Mouse (Mus musculus): ENCODE measurements around the gene Slc25a26. TPM values are rescaled to one million over a fixed set of nuclear protein-coding genes. Genes with fewer than 3 reads are reported as not detected.

Gene Slc25a26
- polyA plus RNA-seq, 1 experiment from 2014 or later, result 12.9 TPM

GRCm38 (mm10) chr6:94532086-94532485 is 32.0 kb downstream of the Slc25a26 start:
- no peaks in the 10 kb centered on the region for H3K9me3 ChIP-seq
- H3K27ac ChIP-seq (replicated peaks), result no peak overlapping the region
- 68% methylated on average over 4 of the region's 4 CpGs for WGBS
- H3K27me3 ChIP-seq (replicated peaks), result no peaks in the 10 kb centered on the region
- no peak overlapping the region for H3K9ac ChIP-seq
- no peak overlapping the region for H3K4me3 ChIP-seq
- peaks cover 6% of the 10 kb centered on the region for H3K4me1 ChIP-seq
- no peak for ATAC-seq (ENCODE audit: extremely low read depth, insufficient number of reproducible peaks, low FRiP score, low TSS enrichment)
- peaks cover 7% of the 10 kb centered on the region; the same call in 1 of the 2 replicates for H3K36me3 ChIP-seq
- H3K4me2 ChIP-seq, result no peak overlapping the region

- no peaks in the 10 kb centered on the region for H3K27me3 ChIP-seq (replicated peaks)
- H3K9ac ChIP-seq, result no peak overlapping the region
- H3K4me1 ChIP-seq, result no peaks in the 10 kb centered on the region; the same call in 1 of the 2 replicates
- H3K4me2 ChIP-seq, result no peak overlapping the region
- 66% methylated on average over 8 of the region's 8 CpGs for WGBS
- H3K36me3 ChIP-seq, result peaks cover 7% of the 10 kb centered on the region; the same call in 1 of the 2 replicates
- H3K4me3 ChIP-seq, result no peak overlapping the region
- no peak for ATAC-seq (ENCODE audit: extremely low read depth, insufficient number of reproducible peaks, low FRiP score, low TSS enrichment)
- no peak overlapping the region for H3K27ac ChIP-seq (replicated peaks)
- no peaks in the 10 kb centered on the region for H3K9me3 ChIP-seq
These were observed 36.3 kb downstream of the Slc25a26 start for GRCm38 (mm10) chr6:94536478-94536877.

- 81% methylated on average over 1 of the region's 1 CpGs for WGBS
- Histone ChIP-seq H3K36me3 (peaks cover 7% of the 10 kb centered on the region; the same call in 1 of the 2 replicates), H3K9me3 (no peaks in the 10 kb centered on the region), H3K4me3 (no peak overlapping the region), H3K4me1 (no peaks in the 10 kb centered on the region; the same call in 1 of the 2 replicates), H3K27me3 (replicated peaks) (no peaks in the 10 kb centered on the region), H3K4me2 (no peak overlapping the region), H3K9ac (no peak overlapping the region), H3K27ac (replicated peaks) (no peak overlapping the region)
- no peak for ATAC-seq (ENCODE audit: extremely low read depth, insufficient number of reproducible peaks, low FRiP score, low TSS enrichment)
These were observed 37.5 kb downstream of the Slc25a26 start for GRCm38 (mm10) chr6:94537652-94538051.

- Histone ChIP-seq H3K9me3 (no peaks in the 10 kb centered on the region), H3K27ac (replicated peaks) (no peak overlapping the region), H3K27me3 (replicated peaks) (no peaks in the 10 kb centered on the region), H3K4me1 (no peaks in the 10 kb centered on the region; the same call in 1 of the 2 replicates), H3K4me3 (no peak overlapping the region), H3K36me3 (peaks cover 7% of the 10 kb centered on the region; the same call in 1 of the 2 replicates), H3K4me2 (no peak overlapping the region), H3K9ac (no peak overlapping the region)
- ATAC-seq (ENCODE audit: extremely low read depth, insufficient number of reproducible peaks, low FRiP score, low TSS enrichment), result no peak
- WGBS, result 55% methylated on average over 3 of the region's 3 CpGs
These were observed 40.0 kb downstream of the Slc25a26 start for GRCm38 (mm10) chr6:94540090-94540489.

- Histone ChIP-seq H3K27ac (replicated peaks) (no peak overlapping the region), H3K4me1 (no peaks in the 10 kb centered on the region; the same call in 1 of the 2 replicates), H3K4me3 (no peak overlapping the region), H3K4me2 (no peak overlapping the region), H3K9me3 (no peaks in the 10 kb centered on the region), H3K9ac (no peak overlapping the region), H3K36me3 (peaks cover 6% of the 10 kb centered on the region; the same call in 1 of the 2 replicates), H3K27me3 (replicated peaks) (no peaks in the 10 kb centered on the region)
- no peak for ATAC-seq (ENCODE audit: extremely low read depth, insufficient number of reproducible peaks, low FRiP score, low TSS enrichment)
- WGBS, result 75% methylated on average over 4 of the region's 4 CpGs
These were observed 40.5 kb downstream of the Slc25a26 start for GRCm38 (mm10) chr6:94540615-94541014.

GRCm38 (mm10) chr6:94541133-94541532 is 41.0 kb downstream of the Slc25a26 start:
- Histone ChIP-seq H3K27me3 (replicated peaks) (no peaks in the 10 kb centered on the region), H3K4me3 (no peak overlapping the region), H3K27ac (replicated peaks) (no peak overlapping the region), H3K9me3 (no peaks in the 10 kb centered on the region), H3K4me1 (no peaks in the 10 kb centered on the region; the same call in 1 of the 2 replicates), H3K36me3 (peaks cover under 1% of the 10 kb centered on the region; the same call in 1 of the 2 replicates), H3K9ac (no peak overlapping the region), H3K4me2 (no peak overlapping the region)
- no peak for ATAC-seq (ENCODE audit: extremely low read depth, insufficient number of reproducible peaks, low FRiP score, low TSS enrichment)
- WGBS, result 46% methylated on average over 6 of the region's 6 CpGs

- no peak overlapping the region for H3K27ac ChIP-seq (replicated peaks)
- ATAC-seq (ENCODE audit: extremely low read depth, insufficient number of reproducible peaks, low FRiP score, low TSS enrichment), result no peak
- 76% methylated on average over 7 of the region's 7 CpGs for WGBS
These were observed 41.7 kb downstream of the Slc25a26 start for GRCm38 (mm10) chr6:94541854-94542253.

GRCm38 (mm10) chr6:94543902-94544840 is 44.0 kb downstream of the Slc25a26 start:
- no peaks in the 10 kb centered on the region for H3K9me3 ChIP-seq

More at GRCm38 (mm10) chr6:94541854-94542253, 41.7 kb downstream of the Slc25a26 start:
- no peaks in the 10 kb centered on the region for H3K9me3 ChIP-seq
- no peak overlapping the region for H3K4me3 ChIP-seq
- H3K4me1 ChIP-seq, result peaks cover 1% of the 10 kb centered on the region
- no peaks in the 10 kb centered on the region for H3K27me3 ChIP-seq (replicated peaks)
- no peak overlapping the region for H3K9ac ChIP-seq
- no peaks in the 10 kb centered on the region for H3K36me3 ChIP-seq
- H3K4me2 ChIP-seq, result no peak overlapping the region

GRCm38 (mm10) chr6:94547239-94547638 is 47.1 kb downstream of the Slc25a26 start:
- Histone ChIP-seq H3K4me1 (peaks cover 23% of the 10 kb centered on the region), H3K4me2 (no peak overlapping the region), H3K36me3 (0 out of 2 replicates have a peak, but pooled peaks cover 4% of the 10 kb centered on the region), H3K9me3 (0 out of 2 replicates have a peak, but pooled peaks cover 4% of the 10 kb centered on the region), H3K27me3 (replicated peaks) (no peaks in the 10 kb centered on the region), H3K27ac (replicated peaks) (0 out of 2 replicates have a peak overlapping the region, but pooled peaks have one; percentile 20), H3K4me3 (no peak overlapping the region), H3K9ac (no peak overlapping the region)
- 26% methylated on average over 4 of the region's 4 CpGs for WGBS
- no peak for ATAC-seq (ENCODE audit: extremely low read depth, insufficient number of reproducible peaks, low FRiP score, low TSS enrichment)

More at GRCm38 (mm10) chr6:94543902-94544840, 44.0 kb downstream of the Slc25a26 start:
- 33% methylated on average over 5 of the region's 5 CpGs for WGBS
- no peak for ATAC-seq (ENCODE audit: extremely low read depth, insufficient number of reproducible peaks, low FRiP score, low TSS enrichment)
- Histone ChIP-seq H3K9ac (no peak overlapping the region), H3K4me2 (no peak overlapping the region), H3K36me3 (no peaks in the 10 kb centered on the region), H3K27ac (replicated peaks) (no peak overlapping the region), H3K4me1 (peaks cover 20% of the 10 kb centered on the region), H3K4me3 (no peak overlapping the region), H3K27me3 (replicated peaks) (no peaks in the 10 kb centered on the region)

- H3K4me2 ChIP-seq, result no peak overlapping the region
- H3K9ac ChIP-seq, result no peak overlapping the region
- ATAC-seq (ENCODE audit: extremely low read depth, insufficient number of reproducible peaks, low FRiP score, low TSS enrichment), result no peak
- 80% methylated on average over 6 of the region's 6 CpGs for WGBS
- H3K36me3 ChIP-seq, result 0 out of 2 replicates have a peak, but pooled peaks cover 4% of the 10 kb centered on the region
- peaks cover 23% of the 10 kb centered on the region for H3K4me1 ChIP-seq
- no peak overlapping the region for H3K27ac ChIP-seq (replicated peaks)
- H3K27me3 ChIP-seq (replicated peaks), result no peaks in the 10 kb centered on the region
- H3K4me3 ChIP-seq, result no peak overlapping the region
- 0 out of 2 replicates have a peak, but pooled peaks cover 4% of the 10 kb centered on the region for H3K9me3 ChIP-seq
These were observed 50.2 kb downstream of the Slc25a26 start for GRCm38 (mm10) chr6:94550298-94550697.

GRCm38 (mm10) chr6:94550851-94551250 is 50.7 kb downstream of the Slc25a26 start:
- Histone ChIP-seq H3K9ac (no peak overlapping the region), H3K27ac (replicated peaks) (no peak overlapping the region), H3K36me3 (0 out of 2 replicates have a peak, but pooled peaks cover 4% of the 10 kb centered on the region), H3K4me2 (no peak overlapping the region), H3K4me1 (peaks cover 23% of the 10 kb centered on the region), H3K9me3 (0 out of 2 replicates have a peak, but pooled peaks cover 4% of the 10 kb centered on the region), H3K27me3 (replicated peaks) (no peaks in the 10 kb centered on the region), H3K4me3 (no peak overlapping the region)
- ATAC-seq (ENCODE audit: extremely low read depth, insufficient number of reproducible peaks, low FRiP score, low TSS enrichment), result no peak
- 89% methylated on average over 7 of the region's 7 CpGs for WGBS

All from heart, embryonic 13.5 days (tissue).